Mouse (Mus musculus) cerebellum, adult 2 months (tissue): Measurements from ENCODE around the gene Tmem190. TPM values are rescaled to one million over a fixed set of nuclear protein-coding genes. Genes with fewer than 3 reads are reported as not detected.
"Not testable (repeated sequence)": the region's sequence is repeated elsewhere in the genome, so short reads cannot be mapped to it uniquely, and the experiment has no call there.

Source experiments
- DNase-seq, 2 experiments: peaks; one replicate each; pipeline ENCODE4 v3.0.0; 2021
- H3K27ac ChIP-seq: fragments of 200-500 bp; 2 replicates; pipeline ENCODE4 v1.5.1; 2012; ENCODE audit warnings: low read length, control low read depth, inconsistent platforms; ENCODE audit not compliant: insufficient read depth
- H3K27me3 ChIP-seq: fragments of 200-500 bp; 2 replicates; pipeline ENCODE4 v1.6.1; 2012; ENCODE audit warnings: inconsistent platforms, mild to moderate bottlenecking, low read length, moderate library complexity; ENCODE audit not compliant: control insufficient read depth, insufficient read depth
- H3K4me1 ChIP-seq: fragments of 200-500 bp; 2 replicates; pipeline ENCODE4 v1.6.1; 2011; ENCODE audit warnings: low read length; ENCODE audit not compliant: control insufficient read depth, insufficient read depth
- H3K4me3 ChIP-seq: fragments of 200-500 bp; replicated peaks from 2 replicates; pipeline ENCODE3; 2011; ENCODE audit warnings: mild to moderate bottlenecking, low read depth, low read length, control low read depth; ENCODE audit not compliant: insufficient read depth
- CTCF ChIP-seq: fragments of 200-500 bp; IDR thresholded peaks from 2 replicates; pipeline ENCODE4 v1.5.1; 2011; ENCODE audit warnings: low read depth, mild to moderate bottlenecking, control low read depth, low read length, moderate library complexity, borderline replicate concordance; ENCODE audit not compliant: insufficient read depth
- POLR2A ChIP-seq: fragments of 200-500 bp; IDR thresholded peaks from 2 replicates; pipeline ENCODE4 v1.6.1; 2011; ENCODE audit warnings: low read length, control low read depth, borderline replicate concordance; ENCODE audit not compliant: insufficient read depth
- WGBS: fragments of 180-500 bp; shearing (Covaris S2); methylation state at CpG from one replicate; pipeline ENCODE4 v1.1.7; 2018; 5-methylcytosine and 5-hydroxymethylcytosine counted together
- polyA plus RNA-seq: library from polyadenylated mRNA; depleted of rRNA; stranded (reverse); fragments of >200 nt; gene quantifications from 2 replicates; pipeline ENCODE4 v1.2.3, GENCODE M21; 2012

The Tmem190 gene
- polyA plus RNA-seq, 1 experiment, result not detected

- H3K4me1 ChIP-seq, result no peaks in the 10 kb centered on the region
- H3K27me3 ChIP-seq, result no peaks in the 10 kb centered on the region
- under 1% methylated on average over 62 of the region's 62 CpGs for WGBS
- H3K4me3 ChIP-seq, result peak within 1 kb of the TSS; percentile 90
- TF ChIP-seq CTCF (no peak), POLR2A (peak; percentile 79)
- H3K27ac ChIP-seq, result peak within 1 kb of the TSS; percentile 99
- DNase-seq, result peak; percentile 98 to 100
Measured at GRCm38 (mm10) chr7:4812303-4813104, 29.8 kb downstream of the Tmem190 start, which contains the start of gene Ube2s. Gene Ube2s (minus strand): TSS chr7:4812590.

- Histone ChIP-seq H3K4me1 (no peaks in the 10 kb centered on the region), H3K27ac (peak overlapping the region; percentile 76), H3K27me3 (no peaks in the 10 kb centered on the region), H3K4me3 (peak overlapping the region; percentile 75)
- peak in 1 of 2 experiments; percentile 20 for DNase-seq
- no peak for TF ChIP-seq POLR2A
- no peak for TF ChIP-seq CTCF
- 23% methylated on average over 8 of the region's 8 CpGs for WGBS
Measured at GRCm38 (mm10) chr7:4813105-4813791, 30.5 kb downstream of the Tmem190 start.

- TF ChIP-seq CTCF (no peak), POLR2A (no peak)
- Histone ChIP-seq H3K27ac (no peak overlapping the region), H3K4me3 (no peak overlapping the region), H3K4me1 (no peaks in the 10 kb centered on the region), H3K27me3 (no peaks in the 10 kb centered on the region)
- DNase-seq, result no peak
Measured at GRCm38 (mm10) chr7:4816559-4816958, 33.8 kb downstream of the Tmem190 start.

GRCm38 (mm10) chr7:4820925-4821324, 38.2 kb downstream of the Tmem190 start:
- not testable (repeated sequence) for H3K27ac ChIP-seq, H3K4me3 ChIP-seq, DNase-seq, H3K4me1 ChIP-seq, H3K27me3 ChIP-seq
- 89% methylated on average over 7 of the region's 7 CpGs for WGBS

- DNase-seq, result peak in 1 of 2 experiments; percentile 34
- Histone ChIP-seq H3K4me3 (no peak overlapping the region), H3K27ac (no peak overlapping the region), H3K4me1 (no peaks in the 10 kb centered on the region), H3K27me3 (no peaks in the 10 kb centered on the region)
- TF ChIP-seq CTCF (no peak), POLR2A (no peak)
- 63% methylated on average over 4 of the region's 4 CpGs for WGBS
Measured at GRCm38 (mm10) chr7:4821690-4822089, 39.0 kb downstream of the Tmem190 start.

- TF ChIP-seq CTCF (no peak), POLR2A (no peak)
- WGBS, result 75% methylated on average over 6 of the region's 6 CpGs
- Histone ChIP-seq H3K27me3 (no peaks in the 10 kb centered on the region), H3K4me1 (no peaks in the 10 kb centered on the region), H3K27ac (no peak overlapping the region), H3K4me3 (no peak overlapping the region)
- no peak for DNase-seq
Measured at GRCm38 (mm10) chr7:4822162-4822907, 39.6 kb downstream of the Tmem190 start.

GRCm38 (mm10) chr7:4825365-4825764, 42.6 kb downstream of the Tmem190 start:
- H3K4me3 ChIP-seq, result no peak overlapping the region
- no peaks in the 10 kb centered on the region for H3K27me3 ChIP-seq
- H3K4me1 ChIP-seq, result no peaks in the 10 kb centered on the region
- WGBS, result 68% methylated on average over 4 of the region's 4 CpGs
- no peak for TF ChIP-seq POLR2A
- TF ChIP-seq CTCF, result no peak
- no peak for DNase-seq
- no peak overlapping the region for H3K27ac ChIP-seq
